Mouse (Mus musculus): ENCODE measurements around the gene Eps8.

Eps8 gene

DNA sequence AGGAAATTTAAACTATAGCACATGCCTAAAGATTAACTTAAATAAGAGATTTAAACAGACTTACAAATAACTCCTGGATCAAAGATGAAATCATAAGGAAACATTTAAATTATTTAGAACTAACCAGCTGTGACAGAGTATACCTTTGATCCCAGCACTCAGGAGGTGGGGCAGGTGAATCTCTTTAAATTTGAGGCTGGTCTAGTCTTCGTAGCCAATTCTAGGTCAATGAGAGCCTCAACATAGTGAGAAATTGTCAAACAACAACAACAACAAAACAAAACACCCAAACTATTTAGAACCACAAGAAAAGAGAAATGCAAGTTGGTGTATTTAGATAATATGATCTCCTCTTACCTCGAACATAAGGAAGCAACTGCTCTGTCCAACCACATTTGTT is at the start of gene Eps8:
Gene Eps8, minus strand, starts transcription at position 101 of the 400 bp plus-strand sequence.
- no peak for DNase-seq (ENCODE audit: low read depth)

DNA sequence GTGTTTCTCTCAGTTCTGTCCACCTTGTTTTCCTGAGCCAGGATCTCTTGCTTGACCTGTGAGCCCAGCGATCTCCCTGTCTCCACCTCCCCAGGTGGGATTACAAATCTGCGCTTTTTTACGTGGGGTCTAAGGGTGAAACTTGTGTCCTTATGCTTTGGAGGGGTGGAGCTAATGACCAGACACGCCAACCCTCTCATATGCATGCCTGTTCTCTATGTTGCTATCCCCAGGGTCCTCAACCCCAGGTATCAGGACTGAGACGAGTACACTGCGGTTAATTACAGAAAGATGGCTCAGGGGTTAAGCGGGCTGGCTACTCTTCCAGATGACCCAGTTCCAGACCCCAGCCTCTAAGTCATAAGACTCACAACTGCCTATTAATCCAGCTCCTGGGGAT is 48.8 kb upstream of the Eps8 start:
- DNase-seq (ENCODE audit: low read depth) = no peak

DNA sequence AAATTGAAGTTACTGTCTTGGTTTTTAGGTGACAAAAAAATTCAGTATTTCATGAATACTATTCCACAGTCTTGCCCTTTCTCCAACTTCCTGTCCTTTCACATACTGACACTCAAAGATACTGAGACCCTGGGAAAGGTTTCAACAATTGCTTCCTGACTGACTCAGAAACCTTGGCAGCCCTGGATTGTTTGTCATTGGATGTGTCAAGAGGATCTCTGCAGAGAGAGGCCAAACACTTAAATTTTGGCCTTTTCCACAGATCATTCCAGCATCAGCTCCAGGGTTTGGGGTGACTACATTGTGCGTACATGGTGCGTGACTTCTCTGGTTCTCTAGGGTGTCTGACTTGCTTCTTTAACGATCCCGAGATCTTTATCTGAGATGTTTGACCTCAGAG is 48.2 kb upstream of the Eps8 start:
- DNase-seq (ENCODE audit: low read depth) = no peak

DNA sequence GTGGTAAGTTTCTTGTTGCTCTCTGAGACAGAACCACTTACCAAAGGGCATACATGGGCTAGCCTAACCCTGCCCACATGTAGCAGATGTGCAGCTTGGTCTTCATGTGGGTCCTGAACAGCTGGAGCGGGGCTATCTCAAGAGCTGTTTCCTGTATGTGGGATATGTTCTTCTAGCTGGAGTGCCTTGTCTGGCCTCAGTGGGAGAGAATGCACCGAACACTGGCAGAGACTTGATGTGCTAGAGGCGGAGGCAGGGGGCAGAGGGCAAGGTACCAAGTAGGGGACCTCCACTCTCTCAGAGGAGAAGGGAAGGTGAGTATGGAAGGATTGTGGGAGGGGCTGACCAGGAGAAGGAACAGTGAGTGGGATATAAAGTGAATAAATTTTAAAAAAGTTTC is 47.5 kb upstream of the Eps8 start:
- DNase-seq (ENCODE audit: low read depth) = no peak

DNA sequence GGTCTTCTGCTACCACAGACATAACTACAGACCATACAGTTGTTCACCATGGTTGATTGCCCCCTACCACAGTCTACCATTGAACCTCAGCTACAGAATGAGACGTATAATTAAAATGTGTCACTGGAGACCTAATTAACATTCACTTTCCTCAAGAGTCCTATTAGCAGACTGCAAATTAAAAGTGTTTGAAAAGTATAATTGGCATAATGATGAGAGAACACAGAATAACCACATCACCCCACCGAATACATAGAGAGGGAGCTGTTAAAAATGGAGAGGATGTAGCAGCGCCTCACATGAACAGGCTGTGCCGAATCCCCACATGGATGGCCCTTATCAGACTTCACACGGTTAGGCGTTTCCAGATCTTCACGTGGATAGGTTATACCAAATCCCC is 44.8 kb upstream of the Eps8 start:
- DNase-seq (ENCODE audit: low read depth) = no peak

DNA sequence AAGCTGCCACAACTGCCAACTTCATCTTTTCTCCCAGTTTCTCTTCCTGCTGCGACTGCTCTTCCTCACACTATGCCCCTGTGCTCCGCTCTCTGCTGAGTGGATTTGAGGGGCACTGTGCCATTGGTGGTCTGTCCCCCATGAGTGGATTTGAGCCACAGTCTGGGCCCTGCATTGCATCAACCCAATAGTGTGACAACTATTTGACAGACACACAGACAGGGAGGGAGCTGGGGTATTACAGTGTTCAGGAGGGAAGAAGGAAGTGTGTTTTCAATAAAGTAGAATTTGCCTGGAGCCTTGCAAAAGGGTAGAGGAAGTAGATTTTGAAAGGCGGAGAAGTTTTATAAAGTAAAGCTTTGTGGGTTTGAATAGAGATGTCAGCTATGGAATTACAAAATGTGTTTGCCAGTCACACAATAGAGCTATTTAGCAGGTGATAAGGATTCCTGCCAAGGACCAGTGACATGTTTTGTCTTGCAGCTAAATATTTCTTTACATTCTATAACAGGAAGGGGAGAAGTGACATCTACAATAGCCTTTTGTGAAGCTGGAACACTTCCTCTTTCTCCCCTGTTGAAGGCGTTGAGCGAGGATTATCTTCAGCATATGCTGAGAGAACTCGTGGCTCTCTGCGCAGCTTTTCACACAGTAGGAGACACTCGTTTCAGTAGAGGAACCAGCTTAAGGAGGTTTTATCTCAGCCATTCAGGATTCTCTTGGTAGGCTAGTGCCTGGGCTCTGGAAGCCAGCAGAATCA is 41.9 kb upstream of the Eps8 start:
- no peak for DNase-seq (ENCODE audit: low read depth)

DNA sequence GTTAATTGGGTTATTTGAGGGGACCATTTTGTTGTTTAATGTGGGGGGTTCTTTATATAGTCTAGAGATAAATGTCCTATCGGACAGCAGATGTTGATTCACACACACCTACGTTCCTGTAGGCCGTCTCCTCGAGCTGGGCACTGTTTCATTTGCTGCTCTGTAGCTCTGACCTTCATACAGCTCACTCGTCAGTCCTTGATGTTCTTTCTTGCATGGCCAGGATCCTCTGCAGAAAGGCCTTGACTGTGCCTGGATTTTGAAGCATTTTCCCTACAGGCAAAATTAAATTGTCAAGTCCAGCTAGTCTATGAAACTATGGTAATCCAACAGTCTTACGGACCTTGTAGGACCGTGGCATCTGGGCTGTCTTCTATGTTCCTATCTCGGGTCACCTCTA is 40.4 kb upstream of the Eps8 start:
- no peak for DNase-seq (ENCODE audit: low read depth)

DNA sequence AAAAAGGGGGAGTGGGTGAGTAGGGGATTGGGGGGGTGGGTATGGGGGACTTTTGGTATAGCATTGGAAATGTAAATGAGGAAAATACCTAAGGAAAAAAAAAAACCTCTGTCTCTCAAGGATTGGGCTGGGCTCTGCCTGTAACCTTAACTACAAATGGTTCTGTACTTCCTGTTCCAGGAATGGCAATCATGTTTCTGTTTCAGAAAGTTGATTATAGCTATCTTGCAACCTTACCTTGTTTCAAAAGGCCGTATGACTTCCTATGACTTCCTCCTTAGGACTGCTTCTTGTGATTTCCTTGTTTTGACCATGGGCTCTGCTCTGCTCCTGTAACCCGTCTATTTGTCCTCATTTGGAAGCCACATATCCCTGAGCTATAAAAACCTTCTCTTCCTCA is 39.6 kb upstream of the Eps8 start:
- no peak for DNase-seq (ENCODE audit: low read depth)

DNA sequence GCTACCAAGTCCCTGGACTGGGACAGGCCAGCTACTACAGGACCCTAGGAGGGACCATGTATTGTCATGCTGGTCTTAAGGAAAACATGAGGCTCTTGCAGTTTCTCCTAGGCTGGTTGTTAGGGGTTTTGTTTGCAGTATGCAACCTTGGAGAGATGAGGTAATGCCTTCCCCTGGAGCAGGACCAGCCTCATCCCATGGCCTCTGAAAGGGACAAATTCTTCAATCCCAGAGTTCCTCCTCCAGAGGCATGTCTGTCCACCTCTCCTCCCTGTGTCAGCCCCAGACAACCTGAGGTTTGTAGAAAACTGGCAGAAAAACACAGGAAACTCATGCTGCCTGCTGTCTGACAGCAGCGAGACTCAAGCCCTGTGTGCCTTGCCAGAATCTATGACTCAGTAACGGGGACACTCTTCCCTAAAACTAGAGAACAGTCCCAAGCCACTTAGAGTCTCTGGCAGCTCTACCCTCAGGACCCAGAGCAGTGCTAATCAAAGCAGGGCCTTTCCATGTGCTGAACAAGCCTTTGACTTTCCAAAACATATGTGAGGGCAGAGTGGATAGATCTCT is 36.0 kb upstream of the Eps8 start:
- no peak for DNase-seq (ENCODE audit: low read depth)

DNA sequence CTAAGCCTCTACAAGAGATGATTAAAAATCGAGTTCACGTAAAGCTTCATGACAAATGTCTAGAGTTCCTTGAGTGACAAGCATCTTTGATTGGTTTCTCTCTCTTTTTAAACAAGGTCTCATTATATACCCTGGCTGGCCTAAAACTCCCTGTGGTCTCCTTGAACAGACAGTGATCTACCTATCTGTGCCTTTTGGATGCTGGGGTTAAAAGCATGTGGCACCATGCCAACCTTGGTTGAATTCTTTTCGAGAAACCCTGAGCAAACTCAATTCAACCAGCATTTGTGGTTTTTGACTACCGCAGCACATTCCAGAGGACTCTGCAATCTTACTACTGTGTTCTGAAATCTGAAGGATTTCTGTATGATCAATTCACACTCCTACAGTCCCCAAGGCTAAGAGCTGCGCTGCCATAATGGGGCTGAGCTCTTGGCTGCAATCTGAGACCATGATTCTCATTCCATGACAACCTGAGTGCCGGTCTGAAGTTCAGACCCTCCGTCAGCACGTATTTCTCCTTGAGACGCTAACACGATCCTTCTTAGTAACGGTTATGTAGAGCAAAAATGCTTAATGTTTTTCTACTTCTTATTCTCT is 33.9 kb upstream of the Eps8 start:
- no peak for DNase-seq (ENCODE audit: low read depth)

DNA sequence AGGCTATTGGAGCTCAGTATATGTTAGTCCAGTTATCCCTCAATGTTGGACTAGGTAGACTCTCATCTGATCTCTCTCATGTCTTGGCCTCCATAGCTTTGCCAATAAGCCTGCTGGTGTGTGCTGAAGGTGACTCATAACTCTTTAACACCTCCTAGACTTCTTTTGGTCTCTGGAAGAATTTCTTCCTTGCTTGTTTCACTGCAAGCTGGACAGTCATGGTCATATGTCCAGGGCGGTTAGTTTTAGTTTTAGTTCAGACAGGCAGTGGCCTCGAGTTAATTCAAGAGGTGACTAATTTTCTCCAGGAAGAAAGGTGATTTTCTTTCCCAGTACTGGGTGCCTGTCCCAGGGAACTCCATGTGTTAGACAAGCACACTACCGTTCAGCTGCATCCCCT is 33.4 kb upstream of the Eps8 start:
- DNase-seq (ENCODE audit: low read depth) = no peak

DNA sequence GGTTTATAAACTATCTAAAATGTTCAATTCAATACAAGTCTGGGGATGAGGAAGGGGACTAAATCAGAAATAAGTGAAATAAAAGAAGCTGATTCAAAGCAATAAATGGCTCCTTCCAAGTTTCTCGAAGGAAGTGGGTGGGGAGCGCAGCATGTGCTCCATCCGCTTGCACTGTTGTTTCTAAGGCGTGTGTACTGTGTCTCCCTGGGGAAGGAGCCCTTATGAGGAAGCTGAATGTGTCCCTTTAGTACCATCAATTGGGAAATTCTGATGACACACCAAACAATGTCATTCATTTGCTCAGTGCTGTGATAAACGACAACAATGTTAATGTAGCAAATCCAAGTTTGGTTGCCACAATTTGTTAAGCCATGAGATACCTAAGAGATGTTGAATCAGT is 33.0 kb upstream of the Eps8 start:
- DNase-seq (ENCODE audit: low read depth) = no peak

DNA sequence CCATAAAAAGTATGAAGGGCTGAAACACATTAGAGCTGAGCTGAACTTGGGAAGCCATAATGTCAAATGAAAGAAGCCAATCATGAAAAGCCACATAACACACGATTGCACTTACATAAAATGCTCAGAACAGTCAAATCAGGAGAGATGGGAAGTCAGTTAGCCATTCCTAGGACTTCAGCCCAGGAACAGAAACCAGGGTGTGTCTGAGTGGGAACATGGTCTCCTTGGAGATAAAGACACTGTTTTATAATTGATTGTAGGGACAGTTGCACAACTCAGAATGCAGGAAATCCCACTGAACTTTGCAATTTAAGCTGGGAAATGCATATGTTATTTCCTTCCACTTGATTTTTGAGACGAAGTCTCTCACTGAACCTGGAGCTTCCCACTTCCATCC is 28.0 kb upstream of the Eps8 start:
- DNase-seq (ENCODE audit: low read depth) = no peak

DNA sequence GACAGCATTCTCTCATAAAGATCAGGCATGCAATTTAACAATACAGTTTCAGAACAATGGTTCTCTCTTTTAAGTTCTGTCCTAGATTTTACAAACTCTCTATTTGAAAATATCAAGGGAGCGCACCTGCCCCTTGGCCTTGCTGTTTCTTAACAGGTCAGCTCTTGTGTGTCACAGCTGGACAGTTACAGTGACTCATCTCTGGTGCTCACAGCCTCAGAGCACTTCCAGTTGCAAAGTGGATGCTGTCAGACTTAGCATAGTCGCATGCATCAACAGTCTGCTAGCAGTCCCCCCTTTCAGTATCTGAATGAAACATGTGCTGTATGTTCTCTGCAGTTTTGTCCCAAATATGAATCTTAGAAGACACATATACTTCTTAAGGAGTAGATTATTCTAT is 26.3 kb upstream of the Eps8 start:
- DNase-seq (ENCODE audit: low read depth) = peak; percentile 10

DNA sequence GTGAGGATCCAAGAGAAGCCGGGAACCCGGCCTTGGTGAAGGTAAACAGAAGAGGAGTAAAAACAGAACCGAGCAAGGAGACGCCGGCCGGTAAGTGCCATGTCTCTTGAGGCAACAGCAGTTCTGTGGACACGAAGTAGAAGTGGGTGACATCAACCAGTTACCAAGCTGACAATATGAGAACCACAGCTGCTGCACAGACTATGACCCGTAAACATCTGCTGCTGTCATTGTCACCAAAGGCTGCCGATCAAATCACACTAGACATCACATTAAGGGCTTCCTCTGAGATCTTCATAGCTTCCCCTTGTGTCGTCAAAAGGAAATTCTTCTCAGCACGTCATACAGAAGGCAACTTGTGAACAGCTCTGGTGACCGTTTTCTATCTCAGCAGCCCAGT is 21.9 kb upstream of the Eps8 start:
- no peak for DNase-seq (ENCODE audit: low read depth)

DNA sequence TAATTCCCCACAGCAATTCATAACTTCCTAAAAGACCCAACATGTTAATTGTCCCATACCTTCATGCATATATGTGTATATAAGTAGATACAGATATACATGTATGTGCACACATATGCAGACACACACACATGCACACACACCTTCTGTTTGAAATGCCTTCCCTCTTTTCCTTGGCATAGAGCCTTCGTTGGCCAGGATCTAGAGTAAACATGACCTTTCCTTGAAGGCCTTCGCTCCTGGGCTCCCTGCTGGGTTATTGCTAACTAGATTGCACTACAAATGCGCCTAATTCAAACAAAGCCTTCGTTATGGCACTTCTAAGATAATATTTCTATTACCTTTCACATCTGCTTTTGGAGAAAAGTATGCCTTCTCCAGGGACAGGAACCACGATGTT is 20.9 kb upstream of the Eps8 start:
- no peak for DNase-seq (ENCODE audit: low read depth)

DNA sequence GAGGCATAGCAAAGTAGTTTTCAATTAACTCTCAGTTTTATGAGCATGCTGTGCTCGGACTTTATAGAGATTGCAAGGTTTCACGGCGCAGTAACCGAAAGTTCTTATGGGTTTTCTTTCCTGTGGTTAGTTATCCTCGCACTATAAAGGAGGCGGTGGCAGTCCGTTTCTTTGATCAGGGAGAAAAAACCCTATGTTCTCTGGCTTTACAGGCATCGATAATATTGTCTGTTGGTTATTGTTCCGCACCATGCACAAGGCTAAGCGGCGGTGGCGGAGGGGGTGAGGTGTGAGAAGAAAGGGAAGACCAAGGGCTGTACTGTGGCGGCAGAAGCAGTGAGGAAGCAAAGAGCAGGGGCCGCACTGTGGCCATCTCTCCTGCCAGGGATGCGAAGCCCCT is 18.6 kb upstream of the Eps8 start:
- DNase-seq (ENCODE audit: low read depth) = no peak

DNA sequence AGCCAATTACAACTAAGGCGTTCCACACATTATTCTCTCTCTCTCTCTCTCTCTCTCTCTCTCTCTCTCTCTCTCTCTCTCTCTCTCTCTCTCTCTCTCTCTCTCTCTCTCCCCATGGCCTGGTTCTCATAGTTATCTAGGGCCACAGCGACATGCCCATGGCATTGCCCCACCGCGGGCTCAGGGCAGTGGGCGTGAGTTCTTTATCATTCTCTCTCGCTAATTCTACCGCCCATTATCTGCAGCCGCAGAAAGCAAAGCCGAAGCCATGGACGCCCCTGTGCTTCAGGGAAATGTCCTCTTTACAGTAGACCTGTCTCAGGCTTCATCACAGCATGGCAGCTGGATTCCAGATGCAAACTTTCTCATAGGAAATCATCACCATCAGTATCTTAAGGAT is 16.9 kb upstream of the Eps8 start:
- no peak for DNase-seq (ENCODE audit: low read depth)

DNA sequence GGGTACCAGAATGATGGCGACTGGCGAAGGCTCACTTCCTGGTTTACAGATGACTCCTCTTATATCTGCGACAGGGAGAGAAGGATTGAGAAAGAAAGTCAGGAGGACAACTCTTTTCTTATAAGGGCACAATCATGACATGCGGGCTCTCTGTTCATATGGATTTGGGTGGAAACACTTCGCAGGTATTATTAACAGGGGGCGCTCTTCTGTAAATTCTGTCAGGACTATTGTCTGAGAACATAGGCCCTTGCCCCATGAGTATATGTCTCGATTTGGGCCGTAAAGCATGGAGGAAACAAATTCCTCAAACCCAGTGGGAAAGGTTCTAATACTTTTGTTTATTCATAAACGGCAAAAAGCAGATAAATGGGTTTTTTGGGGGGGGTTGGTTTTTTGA is 16.1 kb upstream of the Eps8 start:
- DNase-seq (ENCODE audit: low read depth) = no peak

DNA sequence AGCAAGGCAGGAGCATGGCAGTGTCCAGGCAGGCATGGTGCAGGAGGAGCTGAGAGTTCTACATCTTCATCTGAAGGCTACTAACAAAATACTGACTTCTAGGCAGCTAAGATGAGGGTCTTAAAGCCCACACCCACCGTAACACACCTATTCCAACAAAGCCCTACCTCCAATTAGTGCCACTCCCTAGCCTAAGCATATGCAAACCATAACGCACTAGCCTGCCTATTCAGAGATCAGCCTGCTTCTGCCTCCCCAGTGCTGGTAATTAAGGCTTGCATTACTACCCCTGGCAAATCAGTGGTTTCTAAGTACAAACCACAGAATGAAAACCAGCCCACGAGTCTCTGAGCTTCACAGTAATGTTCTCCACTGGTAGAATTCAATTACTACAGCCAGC is 15.2 kb upstream of the Eps8 start:
- DNase-seq (ENCODE audit: low read depth) = no peak

DNA sequence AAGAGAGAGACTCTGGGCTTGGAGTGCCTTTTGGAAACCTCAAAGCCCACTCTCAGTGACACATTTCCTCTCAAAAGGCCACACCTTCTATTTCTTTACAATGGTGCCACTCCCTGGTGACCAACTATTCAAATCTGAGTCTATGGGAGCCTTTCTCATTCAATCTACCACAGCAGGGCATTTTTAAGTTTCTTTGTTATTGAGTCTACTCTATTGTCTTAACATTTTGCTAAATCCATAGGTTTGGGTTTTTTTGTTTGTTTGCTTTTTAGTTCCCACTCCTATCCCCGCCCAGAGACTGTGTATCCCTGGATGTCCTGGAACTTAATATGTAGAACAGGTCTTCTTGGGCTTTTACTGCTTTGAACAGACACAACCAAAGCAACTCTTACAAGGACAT is 14.8 kb upstream of the Eps8 start:
- no peak for DNase-seq (ENCODE audit: low read depth)

DNA sequence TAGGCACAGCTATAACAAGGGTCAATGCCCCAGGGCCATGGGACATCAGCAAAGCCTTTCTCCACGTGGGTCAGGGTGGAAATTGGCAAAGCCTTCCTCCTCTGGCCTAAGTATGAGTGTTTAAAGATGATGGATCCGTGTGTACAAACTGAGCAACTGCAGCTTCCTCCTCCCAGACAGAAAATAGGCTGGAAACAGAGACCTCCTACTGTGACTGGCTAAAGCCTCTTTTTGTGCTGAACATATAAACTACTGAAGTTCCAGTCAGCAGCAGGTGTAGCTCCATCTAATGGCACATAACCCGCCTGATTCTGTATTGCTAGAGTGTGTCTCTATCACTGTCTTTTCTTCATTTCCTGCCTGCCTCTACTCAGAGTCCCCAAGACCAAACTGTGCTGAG is 13.7 kb upstream of the Eps8 start:
- no peak for DNase-seq (ENCODE audit: low read depth)

DNA sequence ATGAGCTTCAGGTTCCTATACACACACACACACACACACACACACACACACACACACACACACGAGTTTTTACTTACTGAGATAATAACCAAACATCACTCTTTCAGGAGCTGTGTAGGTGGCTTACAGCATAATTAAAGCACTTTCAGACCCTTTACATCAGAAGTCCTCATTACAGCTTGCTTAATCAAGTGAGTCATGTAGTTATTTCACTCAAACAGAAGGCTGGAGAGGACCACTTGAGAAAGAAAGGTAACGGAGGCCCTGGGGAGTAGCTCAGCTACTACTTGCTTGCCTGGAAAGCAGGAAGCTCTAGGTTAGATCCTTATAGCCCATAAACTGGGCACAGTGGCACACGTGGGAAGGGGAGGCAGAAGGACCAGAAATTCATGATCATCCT is 13.0 kb upstream of the Eps8 start:
- no peak for DNase-seq (ENCODE audit: low read depth)

DNA sequence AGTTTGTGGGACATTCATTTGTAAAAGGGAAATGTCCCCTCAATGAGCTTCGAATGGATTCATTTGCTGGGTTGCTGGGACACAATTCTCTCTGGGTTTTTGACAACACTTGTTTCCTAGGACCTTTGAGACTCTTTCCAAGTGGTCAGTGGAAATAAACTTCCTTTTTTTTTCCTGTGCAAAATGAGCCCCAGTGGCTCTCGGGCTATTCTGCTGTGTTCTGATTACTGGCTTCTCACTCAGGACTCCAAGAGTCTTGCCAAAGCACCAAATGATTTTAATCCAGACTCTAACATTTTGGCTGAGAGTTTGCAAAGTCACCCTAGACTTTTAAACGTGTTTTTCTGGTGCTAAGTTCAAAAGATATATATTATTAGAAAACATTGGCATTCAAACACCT is 10.3 kb upstream of the Eps8 start:
- DNase-seq (ENCODE audit: low read depth) = no peak
